Mouse (Mus musculus) B cell, adult (primary cell): Measurements from ENCODE around the gene Rem2. TPM values are rescaled to one million over a fixed set of nuclear protein-coding genes. Genes with fewer than 3 reads are reported as not detected.

Experiments used
- total RNA-seq: library from RNA; stranded (reverse); gene quantifications from 4 replicates; pipeline ENCODE4 v1.2.4, GENCODE M21; 2023; ENCODE audit not compliant: inconsistent age

Rem2 gene
- total RNA-seq = 1.1 to 2.1 TPM (median 1.4 TPM) in 4 replicates

DNA sequence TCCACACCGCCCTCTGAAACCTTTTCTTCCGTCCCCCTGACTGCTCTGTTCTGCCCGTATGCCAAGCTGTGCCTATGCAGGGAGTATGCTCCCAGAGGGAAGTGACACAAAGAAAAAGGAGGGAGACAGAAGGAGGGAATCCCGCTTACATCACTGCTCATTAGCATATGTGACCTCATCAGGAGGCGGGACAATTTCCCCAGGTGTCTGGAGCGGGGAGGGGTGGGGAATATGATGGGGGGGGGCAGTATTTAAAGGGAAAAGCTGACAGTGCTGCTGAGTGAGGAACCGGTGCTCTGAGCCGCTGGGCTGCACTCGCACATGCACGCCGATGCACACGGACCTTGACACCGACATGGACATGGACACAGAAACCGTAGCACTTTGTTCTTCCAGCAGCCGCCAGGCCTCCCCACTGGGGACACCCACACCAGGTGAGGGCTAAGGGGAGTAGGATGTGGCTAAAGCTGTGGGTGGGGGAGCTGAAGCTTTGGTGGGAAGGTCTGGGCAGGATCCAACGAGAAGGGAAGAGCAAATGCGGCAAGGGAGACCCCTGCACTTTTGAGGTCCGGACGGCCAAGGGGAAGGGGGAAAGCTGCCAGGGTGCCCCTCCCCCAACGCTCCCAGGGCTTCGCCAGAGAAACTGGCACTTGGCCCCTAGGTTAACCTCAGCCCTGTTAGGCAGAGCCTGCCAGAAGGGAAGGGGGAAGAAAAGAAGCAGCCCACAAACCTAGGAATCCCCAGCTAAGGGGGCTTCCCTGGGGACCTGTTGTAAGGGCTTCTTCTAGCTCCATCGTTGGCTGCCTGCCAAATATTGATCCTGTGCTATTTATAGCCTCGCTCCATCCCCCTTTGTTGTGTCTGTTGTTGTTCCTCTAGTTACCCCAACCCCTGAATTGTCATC, at the start of gene Rem2:
Rem2 (plus strand) TSS at position 160 of the 904 bp plus-strand sequence.

DNA sequence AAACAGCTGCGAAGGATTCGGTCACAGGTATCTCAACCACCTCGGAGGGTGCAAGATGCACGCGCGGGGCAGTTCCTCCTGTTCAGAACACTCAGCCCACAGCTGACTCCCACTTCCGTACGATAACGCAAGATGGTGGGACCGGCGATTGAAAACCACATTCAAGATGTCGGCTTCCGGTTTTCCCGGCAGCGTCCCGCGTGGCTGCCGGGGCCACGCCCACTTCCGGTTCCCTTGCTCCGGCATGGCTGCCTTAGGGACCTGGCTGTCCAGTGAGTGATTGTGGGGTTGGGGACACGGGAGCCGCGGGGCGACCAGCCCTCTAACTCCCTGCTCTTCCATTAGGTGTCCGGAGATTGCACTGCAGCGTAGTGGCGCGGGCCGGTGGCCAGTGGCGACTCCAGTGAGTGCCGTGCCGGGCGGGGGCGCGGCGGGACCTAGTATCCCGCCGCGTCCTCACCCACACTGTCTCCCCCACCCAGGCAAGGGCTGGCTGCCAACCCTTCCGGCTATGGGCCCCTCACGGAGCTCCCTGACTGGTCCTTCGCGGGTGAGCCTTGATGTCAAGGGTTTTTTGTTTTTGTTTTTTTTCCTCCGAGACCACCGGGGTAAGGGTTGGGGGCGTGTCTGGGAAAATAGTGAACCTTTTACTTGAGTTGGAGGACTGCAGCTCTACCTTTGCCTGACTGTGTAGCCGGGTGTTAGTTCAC, 49.1 kb upstream of the Rem2 start, which contains the start of gene Mrpl52:
Mrpl52 (plus strand) TSS at position 221 of the 710 bp plus-strand sequence.

DNA sequence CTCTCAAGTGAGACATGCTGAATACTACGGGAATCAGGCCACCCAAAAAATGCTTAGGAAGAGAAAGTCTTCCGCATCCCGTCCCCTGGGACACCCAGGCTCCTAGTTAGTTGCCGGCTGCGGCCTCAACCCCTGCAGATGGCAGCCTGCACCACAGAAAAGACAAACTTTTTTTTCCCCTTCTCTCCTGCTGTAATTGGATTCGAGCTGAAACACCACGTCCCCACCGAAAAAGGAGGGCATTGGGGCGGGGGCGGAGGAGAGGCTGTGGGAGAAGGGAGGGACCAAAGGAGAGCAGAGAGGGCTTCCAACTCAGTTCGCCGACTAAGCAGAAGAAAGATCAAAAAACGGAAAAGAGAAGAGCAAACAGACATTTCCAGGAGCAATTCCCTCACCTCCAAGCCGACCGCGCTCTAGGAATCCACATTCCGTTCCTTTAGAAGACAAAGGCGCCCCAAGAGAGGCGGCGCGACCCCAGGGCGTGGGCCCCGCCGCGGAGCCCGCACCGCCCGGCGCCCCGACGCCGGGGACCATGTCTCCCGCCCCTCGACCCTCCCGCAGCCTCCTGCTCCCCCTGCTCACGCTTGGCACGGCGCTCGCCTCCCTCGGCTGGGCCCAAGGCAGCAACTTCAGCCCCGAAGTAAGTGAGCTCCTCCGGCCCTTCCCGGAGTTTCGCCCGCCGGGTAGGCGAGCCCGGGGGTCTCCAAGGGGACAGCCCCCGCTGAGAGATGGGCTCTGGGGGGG, 44.4 kb upstream of the Rem2 start, which contains the start of gene Mmp14:
Mmp14 (plus strand) TSS at position 279 of the 744 bp plus-strand sequence.

GRCm38 (mm10) chr14:54463959-54464292, 12.0 kb upstream of the Rem2 start, which contains the start of gene Lrp10:
Gene Lrp10 (plus strand): TSS chr14:54464137.

Other genes starting within 250 kb of the Rem2 start
- gene Dad1, start 222.0 kb upstream of the Rem2 start, total RNA-seq = 134 to 156 TPM (median 143 TPM) in 4 replicates
- gene Abhd4, start 221.9 kb upstream of the Rem2 start, total RNA-seq = 8.0 to 11.5 TPM (median 9.6 TPM) in 4 replicates
- 0.10 to 0.36 TPM (median 0.12 TPM) in 3 of 4 replicates, not detected in the other for gene Olfr49, start 191.2 kb upstream of the Rem2 start, total RNA-seq
- gene Oxa1l, start 115.3 kb upstream of the Rem2 start, total RNA-seq = 81.9 to 88.9 TPM (median 83.2 TPM) in 4 replicates
- 7.1 to 10.6 TPM (median 8.9 TPM) in 4 replicates for gene Slc7a7, start 58.3 kb upstream of the Rem2 start, total RNA-seq
- gene Mrpl52, start 49.2 kb upstream of the Rem2 start, total RNA-seq = 88.1 to 99.8 TPM (median 93.2 TPM) in 4 replicates
- gene Mmp14, start 44.5 kb upstream of the Rem2 start, total RNA-seq = 0.33 to 1.7 TPM (median 1.6 TPM) in 4 replicates
- 180 to 202 TPM (median 185 TPM) in 4 replicates for gene Lrp10, start 12.0 kb upstream of the Rem2 start, total RNA-seq
- gene Prmt5, start 41.4 kb downstream of the Rem2 start, total RNA-seq = 31.8 to 42.2 TPM (median 34.2 TPM) in 4 replicates
- 10.7 to 13.0 TPM (median 12.2 TPM) in 4 replicates for gene Haus4, start 78.5 kb downstream of the Rem2 start, total RNA-seq
- 0.18 to 0.32 TPM in 2 of 4 replicates, not detected in the others for gene Ajuba, start 101.5 kb downstream of the Rem2 start, total RNA-seq
- 5.1 to 9.3 TPM (median 6.8 TPM) in 4 replicates for gene 4931414P19Rik, start 129.9 kb downstream of the Rem2 start, total RNA-seq
- 55.7 to 68.6 TPM (median 59.9 TPM) in 4 replicates for gene Psmb5, start 141.9 kb downstream of the Rem2 start, total RNA-seq
- not detected in 4 replicates for gene Psmb11, start 145.3 kb downstream of the Rem2 start, total RNA-seq
- not detected in 4 replicates for gene Gm17606, start 164.9 kb downstream of the Rem2 start, total RNA-seq
- 3.8 to 6.9 TPM (median 4.5 TPM) in 4 replicates for gene Cdh24, start 165.3 kb downstream of the Rem2 start, total RNA-seq
- 25.3 to 32.9 TPM (median 30.5 TPM) in 4 replicates for gene 1700123O20Rik, start 210.1 kb downstream of the Rem2 start, total RNA-seq
- gene Acin1, start 210.8 kb downstream of the Rem2 start, total RNA-seq = 488 to 550 TPM (median 542 TPM) in 4 replicates
- not detected in 4 replicates for gene Gm29776, start 222.7 kb downstream of the Rem2 start, total RNA-seq
- gene Cebpe, start 236.1 kb downstream of the Rem2 start, total RNA-seq = not detected in 4 replicates